Mouse (Mus musculus): ENCODE results near the gene Atxn2l.

- TF ChIP-seq CTCF (IDR thresholded peaks at IDR 0.05), result no peak
- TF ChIP-seq POLR2A (IDR thresholded peaks at IDR 0.05; ENCODE audit: insufficient read depth, low read depth, low read length), result no peak
- no peak for TF ChIP-seq EP300 (IDR thresholded peaks at IDR 0.05; ENCODE audit: insufficient read depth, low read depth, low read length)
These were observed 40.2 kb downstream of the Atxn2l start, which contains the start of gene Atp2a1 for GRCm38 (mm10) chr7:126463004-126463403.

Measured in heart, adult 2 months (tissue).